Mouse (Mus musculus): Measurements from ENCODE around the gene Ankrd13b. TPM values are rescaled to one million over a fixed set of nuclear protein-coding genes. Genes with fewer than 3 reads are reported as not detected.

Ankrd13b gene
- total RNA-seq (2023), result 17.7 TPM

DNA sequence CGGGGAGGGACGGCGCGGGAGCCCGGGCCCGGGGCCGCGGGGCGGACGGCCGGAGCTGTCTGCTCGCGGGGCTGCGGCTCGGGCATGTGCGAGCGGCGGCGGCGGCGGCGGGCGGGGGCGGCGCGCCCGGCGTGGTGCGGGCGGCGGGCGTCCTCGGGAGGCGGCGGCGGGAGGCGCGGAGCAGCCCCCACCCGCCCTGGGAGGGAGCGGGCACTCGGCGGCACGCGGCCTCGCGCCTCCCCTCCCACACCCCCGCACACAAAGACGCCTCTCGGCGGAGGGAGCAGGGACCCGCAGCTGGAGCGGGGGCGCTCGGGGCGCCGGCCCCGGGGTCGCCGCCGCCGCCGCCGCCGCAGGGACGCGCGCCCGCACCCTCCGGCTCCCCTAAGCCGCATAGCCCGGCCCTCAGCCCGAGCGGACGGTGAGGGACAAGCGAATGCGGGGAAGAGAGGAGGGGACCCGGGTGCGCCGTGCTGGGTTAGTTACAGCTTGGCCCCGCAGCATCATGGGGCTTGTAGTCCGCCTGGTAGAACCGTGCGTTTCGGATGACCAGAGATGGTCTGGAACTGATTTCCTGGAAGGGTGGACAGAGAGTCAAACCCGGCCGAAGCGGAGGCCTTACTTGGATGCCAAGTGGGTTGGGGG is at the start of gene Ankrd13b:
Gene Ankrd13b (minus strand): TSS at position 88 of the 645 bp plus-strand sequence.

DNA sequence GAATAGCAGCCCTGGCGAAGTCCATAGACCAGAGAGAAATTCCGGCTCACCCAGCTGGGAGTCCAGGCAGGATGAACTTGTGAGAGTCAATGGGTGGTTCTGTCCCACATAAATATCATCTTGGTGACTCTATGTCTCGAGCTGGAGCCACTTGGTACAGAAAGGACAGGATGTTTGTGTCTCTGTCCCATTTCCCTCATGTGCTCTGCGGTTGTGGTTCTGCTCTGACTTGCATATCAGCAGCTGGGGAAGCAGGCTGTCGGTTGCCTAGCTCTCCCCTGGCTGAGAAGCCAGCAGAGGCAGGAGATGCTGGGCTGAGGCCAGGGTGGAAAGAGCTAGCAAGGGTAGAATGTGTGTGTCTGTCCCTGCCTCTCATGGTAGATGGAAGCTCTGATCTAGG is 29.6 kb upstream of the Ankrd13b start, which contains the start of gene Gm10392:
Gene Gm10392 (minus strand): TSS at position 156 of the 400 bp plus-strand sequence.

DNA sequence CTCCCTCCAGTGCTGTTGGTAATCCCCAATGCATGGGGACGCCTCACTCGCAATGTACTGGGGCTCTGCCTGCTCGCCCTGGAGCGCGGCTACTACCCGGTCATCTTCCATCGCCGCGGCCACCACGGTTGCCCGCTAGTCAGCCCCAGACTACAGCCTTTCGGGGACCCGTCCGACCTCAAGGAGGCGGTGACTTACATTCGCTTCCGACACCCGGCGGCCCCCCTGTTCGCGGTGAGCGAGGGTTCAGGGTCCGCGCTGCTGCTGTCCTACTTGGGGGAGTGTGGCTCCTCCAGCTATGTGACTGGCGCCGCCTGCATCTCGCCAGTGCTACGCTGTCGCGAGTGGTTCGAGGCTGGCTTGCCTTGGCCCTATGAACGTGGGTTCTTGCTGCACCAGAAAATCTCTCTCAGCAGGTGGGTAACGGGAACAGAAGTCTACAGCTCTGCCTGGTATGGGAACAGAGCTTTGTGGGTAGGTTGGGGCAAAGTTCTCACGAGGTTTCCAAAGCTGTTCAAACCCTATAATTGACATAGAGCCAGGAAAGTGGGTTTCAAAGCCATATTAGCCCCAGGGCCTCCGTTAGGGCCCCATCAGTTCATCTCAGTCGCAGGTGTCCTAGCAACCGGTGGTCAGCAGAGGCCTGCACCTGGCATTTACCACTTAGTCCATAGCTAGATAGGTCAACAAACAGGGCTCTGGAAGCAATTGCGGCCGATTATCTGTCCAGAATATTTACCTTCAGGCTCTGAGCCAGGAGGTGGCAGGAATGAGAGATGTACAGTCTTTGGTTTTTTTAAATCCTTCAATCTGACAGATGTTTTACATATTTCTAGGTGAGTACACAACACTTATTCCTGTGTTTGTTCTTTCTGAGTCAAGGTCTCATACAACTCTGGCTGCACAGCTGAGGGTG is 26.4 kb upstream of the Ankrd13b start, which contains the start of gene Trp53i13:
Gene Trp53i13 (minus strand): TSS at position 344 of the 916 bp plus-strand sequence.

DNA sequence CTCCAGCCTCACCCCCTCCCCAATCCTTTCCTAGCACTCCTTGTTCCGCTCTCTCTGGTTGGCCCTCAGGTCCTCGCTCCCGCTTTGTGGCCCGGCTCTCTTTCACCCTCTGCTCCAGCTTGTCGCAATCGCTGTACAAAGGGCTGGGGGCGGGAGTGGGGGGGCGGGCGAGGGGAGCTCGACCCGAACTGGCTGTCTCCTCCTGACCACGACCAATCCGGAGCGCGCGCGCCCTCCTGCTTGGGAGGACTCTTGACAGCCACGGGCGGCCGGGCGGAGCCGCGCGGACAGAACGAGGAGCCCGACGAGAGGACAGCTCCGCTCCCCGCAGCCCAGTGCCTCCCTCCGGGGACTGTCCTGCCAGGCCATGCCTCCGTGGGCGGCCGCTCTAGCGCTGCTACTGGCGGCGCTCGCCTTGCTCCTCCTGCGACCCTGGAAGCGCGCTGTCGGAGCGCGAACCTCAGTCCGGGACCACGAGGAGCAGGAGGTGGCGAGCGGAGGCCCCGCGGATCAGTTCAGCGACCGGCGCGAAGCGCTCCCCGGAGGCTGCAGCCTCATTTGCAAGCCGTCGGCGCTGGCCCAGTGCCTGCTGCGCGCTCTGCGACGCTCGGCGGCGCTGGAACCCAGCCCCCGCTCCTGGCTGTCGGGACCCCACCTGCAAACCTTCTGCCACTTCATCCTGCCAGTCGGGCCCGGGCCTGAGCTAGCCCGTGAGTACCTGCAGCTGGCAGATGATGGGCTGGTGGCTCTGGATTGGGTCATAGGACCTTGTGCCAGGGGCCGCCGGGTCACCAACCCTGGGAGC is 25.6 kb upstream of the Ankrd13b start, which contains the start of gene Abhd15:
Gene Abhd15 (plus strand): TSS at position 290 of the 805 bp plus-strand sequence.

DNA sequence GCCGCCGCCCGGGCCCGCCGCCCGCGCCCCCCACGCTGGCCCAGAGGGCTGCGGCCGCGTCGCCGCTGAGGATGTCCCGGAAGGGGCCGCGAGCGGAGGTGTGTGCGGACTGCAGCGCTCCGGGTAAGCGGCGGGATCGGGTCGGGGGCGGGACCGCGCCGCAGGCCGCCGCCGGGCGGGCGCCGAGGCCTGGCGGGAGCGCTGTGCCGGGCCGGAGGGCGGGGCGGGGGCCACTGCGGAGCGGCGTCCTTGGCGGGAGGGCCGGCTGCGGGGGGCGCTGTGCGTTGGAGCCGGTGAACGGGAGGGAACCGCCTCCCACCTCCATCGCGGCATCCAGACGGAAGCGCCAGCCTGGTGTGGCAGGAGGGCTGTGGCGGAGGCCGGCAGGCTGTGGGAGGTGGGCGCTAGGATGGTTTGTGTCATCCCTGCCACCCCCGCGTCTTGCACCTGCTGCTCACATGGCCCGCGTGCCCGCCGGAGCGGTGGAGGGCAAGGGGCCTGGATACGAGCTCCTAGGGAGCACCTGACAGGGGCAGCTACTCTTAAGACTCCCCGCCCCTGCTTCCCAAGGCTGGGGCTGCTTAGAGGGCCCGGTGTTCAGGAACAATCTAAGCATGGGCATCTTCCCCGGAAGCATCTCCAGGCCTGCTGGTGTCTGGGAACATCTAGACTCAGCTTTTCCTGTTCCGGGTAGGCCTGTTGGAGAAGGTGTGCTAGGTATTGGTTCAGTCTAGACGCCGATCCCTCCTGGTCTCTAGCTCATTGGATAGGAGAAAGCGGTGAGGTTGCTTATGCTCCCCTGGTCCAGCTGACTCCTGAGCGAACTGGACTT is 4.2 kb upstream of the Ankrd13b start, which contains the start of gene Git1:
Gene Git1 (plus strand): TSS at position 51 of the 832 bp plus-strand sequence.

DNA sequence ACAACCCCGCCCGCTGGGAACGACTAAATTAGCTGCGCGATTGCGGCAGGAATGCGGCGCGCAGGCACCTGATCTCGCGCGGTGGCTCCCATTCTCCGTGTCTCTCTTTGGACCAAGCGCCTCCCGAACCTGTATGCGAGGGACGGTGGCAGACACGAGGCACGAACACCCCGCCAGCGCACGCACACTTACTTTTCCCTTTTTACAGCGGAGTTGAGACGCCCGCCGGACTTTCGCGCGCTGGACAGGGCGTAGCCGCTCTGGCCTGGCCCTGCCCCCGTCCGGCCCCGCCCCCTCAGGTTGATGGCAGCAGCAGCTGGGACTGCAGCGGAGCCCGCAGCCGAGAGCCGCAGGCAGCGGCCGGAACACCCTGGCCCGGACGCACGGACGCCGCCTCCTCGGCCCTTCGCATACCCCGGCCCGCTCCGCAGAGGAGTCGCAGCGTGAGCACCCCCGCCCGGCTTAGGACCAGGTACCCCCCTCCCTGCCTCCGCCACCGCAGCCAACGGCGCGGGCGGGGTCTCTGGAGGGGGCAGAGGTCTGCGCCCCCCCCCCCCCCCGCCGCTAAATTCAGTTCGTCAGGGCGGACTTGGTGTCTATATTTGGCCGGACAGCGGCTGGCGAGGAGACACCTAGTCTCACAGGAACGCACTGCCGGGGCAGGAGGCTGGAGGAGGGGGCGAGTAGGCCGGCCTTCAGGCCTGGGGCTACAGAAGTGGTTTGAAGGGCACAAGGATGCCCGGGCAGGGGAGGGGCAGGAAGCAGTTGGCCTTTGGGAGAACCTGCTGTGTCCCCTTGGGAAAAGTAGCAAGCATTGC is 27.0 kb downstream of the Ankrd13b start, which contains the start of gene Coro6:
Gene Coro6 (plus strand): TSS at position 129 of the 818 bp plus-strand sequence.

Other genes starting within 250 kb of the Ankrd13b start
- 1.0 TPM for gene Coro6, start 27.3 kb downstream of the Ankrd13b start, total RNA-seq (2023)
- 47.8 TPM for gene Git1, start 3.9 kb upstream of the Ankrd13b start, total RNA-seq (2023)
- gene Abhd15, start 25.4 kb upstream of the Ankrd13b start, total RNA-seq (2023), result 6.8 TPM
- gene Trp53i13, start 26.3 kb upstream of the Ankrd13b start, total RNA-seq (2023), result 21.7 TPM
- 3.0 TPM for gene Gm10392, start 29.5 kb upstream of the Ankrd13b start, total RNA-seq (2023)
- 41.1 TPM for gene Taok1, start 118.1 kb upstream of the Ankrd13b start, total RNA-seq (2023)
- gene Nufip2, start 196.5 kb upstream of the Ankrd13b start, total RNA-seq (2023), result 149 TPM
- not detected for gene Cryba1, start 235.6 kb upstream of the Ankrd13b start, total RNA-seq (2023)